Mouse (Mus musculus) forebrain, embryonic 13.5 days (tissue): ENCODE results near the gene Cox8a. TPM values are rescaled to one million over a fixed set of nuclear protein-coding genes. Genes with fewer than 3 reads are reported as not detected.
A peak's percentile ranks its signal among the peaks of the same experiment; 100 is the strongest.

Experiments
- ATAC-seq: fragments of 200-750 bp; cut with Nextera tagmentation; 2 replicates; pipeline ENCODE4 v1.8.0; 2017
- H3K27ac ChIP-seq: fragments of 300-500 bp; sonication (generic); 2 replicates; pipeline ENCODE4 v1.5.1; 2015; ENCODE audit warnings: inconsistent platforms, mild to moderate bottlenecking, moderate library complexity
- H3K27me3 ChIP-seq: fragments of 300-500 bp; sonication (generic); 2 replicates; pipeline ENCODE4 v1.6.1; 2015; ENCODE audit warnings: mild to moderate bottlenecking, inconsistent platforms
- H3K36me3 ChIP-seq: fragments of 300-500 bp; sonication (generic); 2 replicates; pipeline ENCODE4 v1.6.1; 2015; ENCODE audit warnings: mild to moderate bottlenecking, inconsistent platforms; ENCODE audit not compliant: poor library complexity, severe bottlenecking
- H3K4me1 ChIP-seq: fragments of 300-500 bp; sonication (generic); 2 replicates; pipeline ENCODE4 v1.6.1; 2015; ENCODE audit warnings: inconsistent platforms
- H3K4me2 ChIP-seq: fragments of 300-500 bp; sonication (generic); 2 replicates; pipeline ENCODE4 v1.6.1; 2015; ENCODE audit warnings: inconsistent platforms, mild to moderate bottlenecking, moderate library complexity
- H3K4me3 ChIP-seq: fragments of 300-500 bp; sonication (generic); 2 replicates; pipeline ENCODE4 v1.5.1; 2015; ENCODE audit warnings: mild to moderate bottlenecking, inconsistent platforms
- H3K9ac ChIP-seq: fragments of 300-500 bp; sonication (generic); 2 replicates; pipeline ENCODE4 v1.6.1; 2015; ENCODE audit warnings: mild to moderate bottlenecking, inconsistent platforms
- H3K9me3 ChIP-seq: fragments of 300-500 bp; sonication (generic); replicated peaks from 2 replicates; pipeline ENCODE4 v1.6.1; 2016; ENCODE audit warnings: inconsistent platforms
- WGBS: fragments of 180-500 bp; shearing (Covaris S2); methylation state at CpG from one replicate; pipeline ENCODE4 v1.1.7; 2015; 5-methylcytosine and 5-hydroxymethylcytosine counted together
- polyA plus RNA-seq: library from polyadenylated mRNA; unstranded; fragments of >200 nt; fragmentation: Nextera tagmentation; extraction: Ambion mirVana; gene quantifications from 2 replicates; pipeline ENCODE4 v1.2.1, GENCODE M21; 2015

Gene Cox8a
- polyA plus RNA-seq, 1 experiment from 2014 or later = 749 TPM

GRCm38 (mm10) chr19:7165509-7166199 is 51.8 kb downstream of the Cox8a start:
- H3K4me2 ChIP-seq = peak overlapping the region; percentile 98
- H3K4me1 ChIP-seq = peaks cover 44% of the 10 kb centered on the region
- no peaks in the 10 kb centered on the region for H3K9me3 ChIP-seq
- WGBS = under 1% methylated on average over 74 of the region's 105 CpGs
- H3K4me3 ChIP-seq = peak overlapping the region; percentile 80
- peaks cover 49% of the 10 kb centered on the region for H3K27me3 ChIP-seq
- ATAC-seq = peak; percentile 57
- no peaks in the 10 kb centered on the region for H3K36me3 ChIP-seq
- peak overlapping the region; percentile 88 for H3K9ac ChIP-seq
- 0 out of 2 replicates have a peak overlapping the region, but pooled peaks have one; percentile 40 for H3K27ac ChIP-seq

Other genes starting within 250 kb of the Cox8a start
- 106 and 139 TPM in 2 replicates for gene Ppp1r14b, start 242.6 kb downstream of the Cox8a start, polyA plus RNA-seq
- gene Plcb3, start 241.1 kb downstream of the Cox8a start, polyA plus RNA-seq = 11.0 TPM in 2 replicates
- gene Fkbp2, start 237.1 kb downstream of the Cox8a start, polyA plus RNA-seq = 86.9 and 97.9 TPM in 2 replicates
- 33.4 and 34.6 TPM in 2 replicates for gene Vegfb, start 230.0 kb downstream of the Cox8a start, polyA plus RNA-seq
- 19.1 and 19.8 TPM in 2 replicates for gene Dnajc4, start 225.0 kb downstream of the Cox8a start, polyA plus RNA-seq
- 19.1 TPM in 2 replicates for gene Nudt22, start 221.5 kb downstream of the Cox8a start, polyA plus RNA-seq
- 15.2 and 16.9 TPM in 2 replicates for gene Trpt1, start 221.5 kb downstream of the Cox8a start, polyA plus RNA-seq
- 3.0 and 3.9 TPM in 2 replicates for gene Fermt3, start 198.1 kb downstream of the Cox8a start, polyA plus RNA-seq
- gene Stip1, start 177.6 kb downstream of the Cox8a start, polyA plus RNA-seq = 289 and 311 TPM in 2 replicates
- 3.3 and 4.4 TPM in 2 replicates for gene Macrod1, start 160.8 kb downstream of the Cox8a start, polyA plus RNA-seq
- 10.4 and 11.3 TPM in 2 replicates for gene Flrt1, start 111.9 kb downstream of the Cox8a start, polyA plus RNA-seq
- gene Otub1, start 11.3 kb downstream of the Cox8a start, polyA plus RNA-seq = 242 and 249 TPM in 2 replicates
- 71.1 and 80.5 TPM in 2 replicates for gene Naa40, start 23.6 kb upstream of the Cox8a start, polyA plus RNA-seq
- 58.1 and 60.6 TPM in 2 replicates for gene Rcor2, start 49.7 kb upstream of the Cox8a start, polyA plus RNA-seq
- gene Mark2, start 124.2 kb upstream of the Cox8a start, polyA plus RNA-seq = 38.3 and 39.0 TPM in 2 replicates
- gene Spindoc, start 165.4 kb upstream of the Cox8a start, polyA plus RNA-seq = 42.1 and 47.5 TPM in 2 replicates
- gene 2700081O15Rik, start 200.0 kb upstream of the Cox8a start, polyA plus RNA-seq = 16.7 and 18.2 TPM in 2 replicates